Mouse (Mus musculus): ENCODE measurements at regions not wholly inside any gene's neighbourhood (a gene's known extent, or its start where the extent isn't known, plus 50 kb on each side); places are given as distances from the start of the nearest gene placed in this dataset.

GRCm38 (mm10) chr17:4465741-4466140 lies 528.4 kb upstream of the Arid1b start:
- ATAC-seq (replicated peaks) = no peak
- Histone ChIP-seq H3K27ac (replicated peaks) (no peak overlapping the region), H3K4me1 (peaks cover 9% of the 10 kb centered on the region), H3K27me3 (no peaks in the 10 kb centered on the region), H3K4me2 (replicated peaks) (no peak overlapping the region), H3K4me3 (no peak overlapping the region), H3K9me3 (no peaks in the 10 kb centered on the region), H3K36me3 (no peaks in the 10 kb centered on the region), H3K9ac (replicated peaks) (no peak overlapping the region)
- 86% methylated on average over 6 of the region's 6 CpGs for WGBS

GRCm38 (mm10) chr17:4472412-4472811 lies 521.7 kb upstream of the Arid1b start:
- WGBS = 56% methylated on average over 5 of the region's 5 CpGs
- ATAC-seq (replicated peaks) = no peak
- Histone ChIP-seq H3K4me2 (replicated peaks) (no peak overlapping the region), H3K9ac (replicated peaks) (no peak overlapping the region), H3K4me1 (no peaks in the 10 kb centered on the region), H3K27ac (replicated peaks) (no peak overlapping the region), H3K27me3 (no peaks in the 10 kb centered on the region), H3K36me3 (no peaks in the 10 kb centered on the region), H3K4me3 (no peak overlapping the region), H3K9me3 (no peaks in the 10 kb centered on the region)

GRCm38 (mm10) chr17:4474350-4474749 lies 519.8 kb upstream of the Arid1b start:
- H3K9ac ChIP-seq (replicated peaks) = no peak overlapping the region
- no peak for ATAC-seq (replicated peaks)

GRCm38 (mm10) chr17:4475665-4476064 lies 518.5 kb upstream of the Arid1b start:
- H3K4me1 ChIP-seq = 0 out of 2 replicates have a peak, but pooled peaks cover 7% of the 10 kb centered on the region
- H3K9me3 ChIP-seq = no peaks in the 10 kb centered on the region
- no peaks in the 10 kb centered on the region for H3K36me3 ChIP-seq
- H3K4me3 ChIP-seq = no peak overlapping the region
- H3K27ac ChIP-seq (replicated peaks) = no peak overlapping the region
- H3K4me2 ChIP-seq (replicated peaks) = no peak overlapping the region
- no peaks in the 10 kb centered on the region for H3K27me3 ChIP-seq
- 92% methylated on average over 3 of the region's 3 CpGs for WGBS
- ATAC-seq (replicated peaks) = no peak
- no peak overlapping the region for H3K9ac ChIP-seq (replicated peaks)

More at GRCm38 (mm10) chr17:4474350-4474749, 519.8 kb upstream of the Arid1b start:
- Histone ChIP-seq H3K27me3 (no peaks in the 10 kb centered on the region), H3K36me3 (no peaks in the 10 kb centered on the region), H3K27ac (replicated peaks) (no peak overlapping the region), H3K4me2 (replicated peaks) (no peak overlapping the region), H3K9me3 (no peaks in the 10 kb centered on the region), H3K4me3 (no peak overlapping the region), H3K4me1 (0 out of 2 replicates have a peak, but pooled peaks cover under 1% of the 10 kb centered on the region)
- whole genome bisulfite sequencing = 89% methylated on average over 5 of the region's 5 CpGs

- no peak for ATAC-seq (replicated peaks)
- H3K27me3 ChIP-seq = no peaks in the 10 kb centered on the region
- H3K27ac ChIP-seq (replicated peaks) = no peak overlapping the region
- no peaks in the 10 kb centered on the region for H3K36me3 ChIP-seq
- no peak overlapping the region for H3K4me3 ChIP-seq
- no peaks in the 10 kb centered on the region for H3K9me3 ChIP-seq
- 90% methylated on average over 2 of the region's 2 CpGs for WGBS
- no peak overlapping the region for H3K4me2 ChIP-seq (replicated peaks)
- no peak overlapping the region for H3K9ac ChIP-seq (replicated peaks)
- peaks cover 26% of the 10 kb centered on the region for H3K4me1 ChIP-seq
Observed at GRCm38 (mm10) chr17:4494392-4494791, 499.7 kb upstream of the Arid1b start.

- Histone ChIP-seq H3K9me3 (no peaks in the 10 kb centered on the region), H3K27me3 (no peaks in the 10 kb centered on the region), H3K9ac (replicated peaks) (no peak overlapping the region), H3K4me3 (no peak overlapping the region), H3K4me2 (replicated peaks) (no peak overlapping the region), H3K27ac (replicated peaks) (no peak overlapping the region), H3K4me1 (peaks cover 14% of the 10 kb centered on the region), H3K36me3 (no peaks in the 10 kb centered on the region)
- 49% methylated on average over 5 of the region's 5 CpGs for WGBS
- peak; percentile 68; the same call in 1 of the 2 replicates for ATAC-seq (replicated peaks)
Observed at GRCm38 (mm10) chr17:4500504-4500903, 493.6 kb upstream of the Arid1b start.

GRCm38 (mm10) chr17:4501029-4501428 lies 493.1 kb upstream of the Arid1b start:
- Histone ChIP-seq H3K27ac (replicated peaks) (no peak overlapping the region), H3K36me3 (no peaks in the 10 kb centered on the region)

GRCm38 (mm10) chr17:4504951-4505350 lies 489.2 kb upstream of the Arid1b start:
- H3K9me3 ChIP-seq = no peaks in the 10 kb centered on the region
- no peaks in the 10 kb centered on the region for H3K4me1 ChIP-seq
- H3K27ac ChIP-seq (replicated peaks) = no peak overlapping the region
- WGBS = 75% methylated on average over 6 of the region's 6 CpGs
- ATAC-seq (replicated peaks) = no peak
- H3K4me2 ChIP-seq (replicated peaks) = no peak overlapping the region
- H3K36me3 ChIP-seq = no peaks in the 10 kb centered on the region
- H3K27me3 ChIP-seq = no peaks in the 10 kb centered on the region
- H3K9ac ChIP-seq (replicated peaks) = no peak overlapping the region
- no peak overlapping the region for H3K4me3 ChIP-seq

More at GRCm38 (mm10) chr17:4501029-4501428, 493.1 kb upstream of the Arid1b start:
- 56% methylated on average over 1 of the region's 1 CpGs for WGBS
- Histone ChIP-seq H3K9me3 (no peaks in the 10 kb centered on the region), H3K4me1 (peaks cover 14% of the 10 kb centered on the region), H3K27me3 (no peaks in the 10 kb centered on the region), H3K4me2 (replicated peaks) (no peak overlapping the region), H3K4me3 (no peak overlapping the region), H3K9ac (replicated peaks) (no peak overlapping the region)
- ATAC-seq (replicated peaks) = no peak

- Histone ChIP-seq H3K4me1 (no peaks in the 10 kb centered on the region), H3K27me3 (no peaks in the 10 kb centered on the region), H3K4me2 (replicated peaks) (no peak overlapping the region), H3K36me3 (no peaks in the 10 kb centered on the region), H3K4me3 (no peak overlapping the region), H3K27ac (replicated peaks) (no peak overlapping the region), H3K9me3 (no peaks in the 10 kb centered on the region), H3K9ac (replicated peaks) (no peak overlapping the region)
- WGBS = 62% methylated on average over 3 of the region's 3 CpGs
- no peak for ATAC-seq (replicated peaks)
Observed at GRCm38 (mm10) chr17:4509506-4509905, 484.6 kb upstream of the Arid1b start.

GRCm38 (mm10) chr17:4516141-4516540 lies 478.0 kb upstream of the Arid1b start:
- Histone ChIP-seq H3K9me3 (no peaks in the 10 kb centered on the region), H3K9ac (replicated peaks) (no peak overlapping the region), H3K36me3 (no peaks in the 10 kb centered on the region), H3K4me3 (no peak overlapping the region), H3K4me2 (replicated peaks) (no peak overlapping the region), H3K27ac (replicated peaks) (no peak overlapping the region), H3K4me1 (peaks cover 12% of the 10 kb centered on the region; the same call in 1 of the 2 replicates), H3K27me3 (no peaks in the 10 kb centered on the region)
- ATAC-seq (replicated peaks) = 0 out of 2 replicates have a peak, but pooled peaks have one; percentile 23
- 65% methylated on average over 7 of the region's 7 CpGs for WGBS

GRCm38 (mm10) chr17:4516846-4517245 lies 477.3 kb upstream of the Arid1b start:
- 57% methylated on average over 3 of the region's 3 CpGs for WGBS
- no peak overlapping the region for H3K4me3 ChIP-seq

GRCm38 (mm10) chr17:4521031-4521430 lies 473.1 kb upstream of the Arid1b start:
- no peak for ATAC-seq (replicated peaks)
- H3K27me3 ChIP-seq = no peaks in the 10 kb centered on the region
- no peak overlapping the region for H3K9ac ChIP-seq (replicated peaks)
- 90% methylated on average over 4 of the region's 4 CpGs for WGBS
- no peaks in the 10 kb centered on the region for H3K9me3 ChIP-seq
- peaks cover 9% of the 10 kb centered on the region; the same call in 1 of the 2 replicates for H3K4me1 ChIP-seq
- no peak overlapping the region for H3K4me2 ChIP-seq (replicated peaks)
- H3K4me3 ChIP-seq = no peak overlapping the region
- H3K27ac ChIP-seq (replicated peaks) = no peak overlapping the region
- H3K36me3 ChIP-seq = no peaks in the 10 kb centered on the region

More at GRCm38 (mm10) chr17:4516846-4517245, 477.3 kb upstream of the Arid1b start:
- H3K36me3 ChIP-seq = no peaks in the 10 kb centered on the region
- H3K27ac ChIP-seq (replicated peaks) = no peak overlapping the region
- H3K4me1 ChIP-seq = peaks cover 12% of the 10 kb centered on the region; the same call in 1 of the 2 replicates
- no peaks in the 10 kb centered on the region for H3K27me3 ChIP-seq
- H3K4me2 ChIP-seq (replicated peaks) = no peak overlapping the region
- no peak for ATAC-seq (replicated peaks)
- no peak overlapping the region for H3K9ac ChIP-seq (replicated peaks)
- H3K9me3 ChIP-seq = no peaks in the 10 kb centered on the region

- no peak for ATAC-seq (replicated peaks)
- Histone ChIP-seq H3K27me3 (no peaks in the 10 kb centered on the region), H3K4me1 (no peaks in the 10 kb centered on the region), H3K36me3 (no peaks in the 10 kb centered on the region), H3K4me3 (no peak overlapping the region), H3K9me3 (no peaks in the 10 kb centered on the region), H3K27ac (replicated peaks) (no peak overlapping the region), H3K9ac (replicated peaks) (no peak overlapping the region), H3K4me2 (replicated peaks) (no peak overlapping the region)
- WGBS = 96% methylated on average over 7 of the region's 7 CpGs
Observed at GRCm38 (mm10) chr17:4526466-4526865, 467.7 kb upstream of the Arid1b start.
